Mouse (Mus musculus) retina, postnatal 1 day (tissue): ENCODE measurements at regions not wholly inside any gene's neighbourhood (a gene's known extent, or its start where the extent isn't known, plus 50 kb on each side); places are given as distances from the start of the nearest gene placed in this dataset.

Source experiments
- DNase-seq: peaks from one replicate; pipeline ENCODE4 v3.0.0-alpha.2; 2012

DNA sequence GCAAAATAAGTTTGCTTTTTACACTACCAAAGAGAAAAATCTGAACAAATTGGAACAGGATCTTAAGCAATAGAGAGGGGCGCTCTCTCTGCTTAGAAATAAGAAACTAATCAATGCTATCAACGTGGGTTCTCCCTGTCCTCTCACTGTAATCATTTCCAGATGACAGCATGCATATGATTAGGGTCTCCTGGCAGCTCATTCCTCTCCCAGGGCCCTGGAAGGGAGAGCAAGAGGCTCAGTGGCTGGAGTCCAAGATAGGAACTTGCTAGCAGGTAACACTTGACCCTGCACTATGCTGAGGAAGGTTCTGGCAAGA lies 146.5 kb upstream of the Jarid2 start:
- DNase-seq: no peak

DNA sequence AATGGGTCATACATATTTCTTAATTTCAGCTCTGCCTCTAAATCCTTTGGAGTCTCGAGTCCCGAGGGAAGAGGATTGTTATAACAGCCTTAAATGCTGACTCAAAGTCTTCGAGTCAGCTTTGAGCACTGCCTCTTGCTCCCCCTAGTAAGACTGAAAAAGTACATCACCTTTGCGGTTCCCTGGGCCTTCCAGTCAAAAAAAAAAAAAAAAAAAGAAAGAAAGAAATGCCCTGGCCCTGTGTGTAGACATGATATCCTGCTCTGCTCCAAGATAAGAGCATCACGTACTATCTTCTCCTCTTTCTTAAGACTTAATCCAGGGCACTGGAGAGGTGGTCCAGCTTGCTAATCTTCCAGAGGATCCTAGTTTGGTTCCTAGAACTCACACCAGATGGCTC lies 145.7 kb upstream of the Jarid2 start:
- DNase-seq: no peak

DNA sequence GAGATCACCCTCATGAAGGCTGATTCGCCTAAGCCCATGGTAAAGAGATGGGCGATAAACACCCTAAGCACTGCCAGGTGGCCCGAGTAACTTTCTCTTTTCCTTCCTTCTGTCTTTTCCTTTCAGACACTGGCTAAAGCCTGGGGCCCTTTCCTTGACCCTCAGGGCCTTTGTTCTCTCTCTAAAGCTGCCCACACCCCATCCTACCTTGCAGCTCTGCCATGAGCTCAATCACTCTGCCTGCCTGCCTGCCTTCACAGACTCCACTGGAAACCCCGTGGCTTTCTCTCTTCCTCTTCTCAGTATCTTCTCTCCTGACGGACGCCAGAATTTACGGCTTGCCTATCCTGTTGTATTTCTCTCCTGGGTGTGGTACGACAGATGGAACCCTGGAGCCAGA lies 145.1 kb upstream of the Jarid2 start:
- no peak for DNase-seq

DNA sequence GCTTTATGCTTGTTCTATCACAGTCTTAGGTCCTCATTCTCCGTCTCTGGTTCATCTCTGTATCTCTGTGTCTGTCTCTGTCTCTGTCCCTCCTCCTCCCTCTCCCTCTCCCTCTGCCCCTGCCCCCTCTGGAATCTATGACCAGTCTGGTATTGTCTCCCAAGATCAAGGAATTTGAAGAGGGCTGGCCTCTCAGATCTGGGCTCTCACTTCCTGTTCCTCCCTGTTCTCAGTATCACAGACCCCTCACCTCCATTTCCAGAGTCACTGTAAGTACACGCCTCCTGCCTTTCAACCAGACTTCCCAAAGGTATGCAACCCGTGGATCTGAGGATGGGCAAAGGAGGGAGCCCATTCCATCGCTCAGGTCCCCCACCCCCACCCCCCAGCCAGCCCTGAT lies 144.7 kb upstream of the Jarid2 start:
- DNase-seq: no peak

DNA sequence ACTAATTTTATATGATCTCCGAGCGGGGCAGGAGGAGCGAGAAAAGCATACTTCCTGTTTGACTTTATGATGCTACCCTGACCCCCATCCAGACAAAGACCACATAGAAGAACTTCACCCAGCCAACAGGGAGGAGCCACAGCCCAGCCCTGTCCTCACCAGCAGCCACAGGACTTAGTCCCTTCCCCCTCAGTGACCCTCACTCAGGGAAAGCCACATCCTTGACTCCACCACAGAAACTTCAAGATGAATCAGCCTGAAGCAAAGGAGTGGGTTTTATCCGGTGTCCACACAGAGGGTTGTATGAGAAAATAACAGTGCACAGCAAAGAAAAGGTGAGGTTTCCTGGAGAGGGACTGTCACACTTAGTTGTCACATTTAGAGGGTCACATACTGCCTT lies 141.4 kb upstream of the Jarid2 start:
- DNase-seq: no peak

DNA sequence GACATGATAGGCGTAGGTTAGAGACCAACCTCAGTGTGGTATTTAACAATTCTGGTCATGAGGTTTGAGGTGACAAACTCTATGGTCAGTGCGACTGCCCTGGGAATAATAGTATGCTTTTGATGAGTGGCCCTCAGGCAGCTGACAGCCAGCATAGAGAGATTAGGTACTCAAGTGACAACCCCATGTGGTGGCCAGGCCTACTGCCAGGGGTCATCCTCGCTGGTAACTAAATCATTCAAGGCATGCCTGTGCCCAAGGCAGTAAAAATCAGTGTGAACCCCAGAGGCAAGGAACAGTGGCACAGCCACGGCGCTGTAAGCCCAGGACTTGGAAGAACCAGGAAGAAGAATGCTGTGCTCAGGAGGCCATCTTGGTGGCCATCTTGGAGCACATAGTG lies 134.6 kb upstream of the Jarid2 start:
- no peak for DNase-seq

DNA sequence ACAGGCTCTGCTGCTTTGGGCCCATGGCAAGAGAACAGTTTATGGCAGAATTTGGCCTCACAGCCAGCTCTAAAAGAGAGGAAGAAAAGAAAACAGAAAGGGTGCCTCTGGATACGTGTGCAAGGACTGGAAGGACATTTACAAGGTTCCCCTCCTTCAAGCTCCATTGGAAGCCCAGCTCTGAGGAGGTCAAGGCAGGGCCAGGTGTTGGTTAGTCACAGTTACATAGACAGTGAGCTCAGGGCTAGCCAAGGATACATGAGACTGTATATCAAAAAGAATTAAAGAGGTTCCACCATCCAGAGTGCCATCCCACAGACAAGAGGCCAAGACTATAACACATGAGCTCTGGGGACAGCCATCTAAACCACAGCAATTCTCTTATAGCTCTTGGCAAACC lies 131.6 kb upstream of the Jarid2 start:
- DNase-seq: no peak

DNA sequence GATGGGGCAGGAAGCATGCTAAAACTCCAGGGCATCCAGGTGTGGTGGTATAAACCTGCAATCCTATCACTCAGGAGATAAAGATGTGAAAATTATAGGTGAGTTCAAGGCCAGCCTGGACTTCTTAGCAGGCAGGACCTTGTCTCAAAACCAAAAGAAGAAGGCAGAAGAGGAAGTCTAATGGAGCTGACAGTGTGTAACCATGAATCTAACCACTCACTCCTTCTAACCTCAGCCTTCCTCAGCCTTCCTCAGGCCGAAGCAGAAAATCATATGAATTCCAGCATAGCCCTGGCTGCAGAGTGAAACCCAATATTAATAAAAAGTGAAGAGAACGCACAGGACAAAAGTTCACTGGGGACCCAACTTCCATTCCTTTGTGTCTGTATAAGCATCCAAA lies 128.2 kb upstream of the Jarid2 start:
- DNase-seq: no peak

DNA sequence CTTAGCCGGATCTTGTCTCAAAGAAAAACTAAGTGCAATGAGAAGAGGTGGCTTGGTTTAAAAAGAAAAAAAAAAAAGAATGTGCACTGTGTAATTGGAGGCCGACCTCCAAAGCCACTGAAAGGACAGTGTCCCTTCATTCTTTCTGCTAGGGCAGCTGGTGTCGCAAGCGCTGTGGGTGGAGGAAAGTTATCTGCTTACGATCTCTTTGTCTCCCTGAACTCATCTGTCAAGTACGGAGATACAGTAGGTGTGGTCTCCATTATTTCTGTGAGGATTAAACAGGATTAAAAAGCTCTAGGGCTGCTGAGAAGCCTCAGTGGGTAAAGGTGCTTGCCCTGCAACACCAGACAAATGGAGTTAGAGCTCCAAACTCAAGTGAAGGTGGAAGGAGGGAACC lies 126.6 kb upstream of the Jarid2 start:
- DNase-seq: peak; percentile 45

DNA sequence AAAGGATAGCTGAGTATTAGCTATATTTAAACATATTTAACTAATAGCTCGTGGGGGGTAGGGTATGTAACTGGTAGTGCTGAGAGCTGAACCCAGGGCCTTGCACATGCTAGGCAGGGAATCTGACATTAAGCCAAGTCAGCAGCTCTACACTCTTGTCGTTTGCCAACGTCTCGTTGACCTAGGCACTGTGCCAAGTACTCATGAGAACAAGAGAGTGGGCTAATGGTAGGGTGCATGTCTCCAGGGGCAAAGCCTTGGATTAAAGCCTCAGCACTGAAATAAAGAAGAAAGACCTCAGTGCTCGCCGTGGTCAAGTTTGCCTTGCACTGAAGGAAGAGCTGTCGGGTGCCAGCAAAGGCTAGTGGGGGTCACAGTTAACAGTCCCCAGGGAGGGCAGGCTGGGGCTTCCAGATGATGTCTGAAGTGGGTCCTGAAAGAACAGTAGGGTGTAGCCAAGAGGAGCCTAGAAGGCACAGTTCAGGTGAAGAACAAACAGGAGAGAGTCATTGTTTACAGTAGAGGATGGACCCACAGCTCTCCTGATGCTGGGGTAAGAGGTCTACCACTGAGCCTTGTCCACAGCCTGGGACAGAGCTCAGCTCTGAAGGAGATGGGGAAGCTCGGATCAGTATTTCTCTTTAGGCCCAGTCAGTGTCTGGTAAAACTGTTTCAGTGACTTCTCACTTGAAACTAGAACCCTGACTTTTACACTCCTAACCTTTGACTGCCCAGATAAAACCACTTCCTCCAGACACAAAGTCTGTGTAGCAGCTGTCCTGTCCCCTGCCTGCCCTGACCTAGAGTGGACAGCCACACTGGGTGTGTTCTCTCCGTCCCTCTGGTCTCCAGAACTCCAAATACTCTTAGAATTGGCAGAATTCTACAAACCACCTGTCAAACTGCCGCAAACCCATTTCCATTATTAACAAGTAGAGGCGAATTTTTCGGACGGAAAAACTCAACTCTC lies 121.7 kb upstream of the Jarid2 start:
- DNase-seq: peak; percentile 41

DNA sequence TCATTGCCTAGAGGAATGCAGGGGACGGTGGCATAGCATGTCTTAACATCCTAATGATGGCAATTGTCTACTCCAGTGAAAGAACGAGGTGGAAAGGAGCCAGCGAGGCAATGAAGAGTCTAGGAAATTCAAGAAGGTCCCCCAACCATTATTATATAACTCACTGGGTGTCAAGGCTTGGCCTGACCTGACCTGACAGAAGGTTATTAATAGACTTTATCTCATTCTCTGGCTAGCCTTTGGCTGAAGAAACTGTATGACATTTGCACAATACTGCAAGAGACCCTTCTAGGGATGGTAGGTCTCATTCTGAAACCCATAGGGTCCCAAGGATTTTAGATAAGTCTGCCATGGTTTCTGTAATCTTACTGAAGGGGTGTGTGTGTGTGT lies 121.0 kb upstream of the Jarid2 start:
- no peak for DNase-seq

DNA sequence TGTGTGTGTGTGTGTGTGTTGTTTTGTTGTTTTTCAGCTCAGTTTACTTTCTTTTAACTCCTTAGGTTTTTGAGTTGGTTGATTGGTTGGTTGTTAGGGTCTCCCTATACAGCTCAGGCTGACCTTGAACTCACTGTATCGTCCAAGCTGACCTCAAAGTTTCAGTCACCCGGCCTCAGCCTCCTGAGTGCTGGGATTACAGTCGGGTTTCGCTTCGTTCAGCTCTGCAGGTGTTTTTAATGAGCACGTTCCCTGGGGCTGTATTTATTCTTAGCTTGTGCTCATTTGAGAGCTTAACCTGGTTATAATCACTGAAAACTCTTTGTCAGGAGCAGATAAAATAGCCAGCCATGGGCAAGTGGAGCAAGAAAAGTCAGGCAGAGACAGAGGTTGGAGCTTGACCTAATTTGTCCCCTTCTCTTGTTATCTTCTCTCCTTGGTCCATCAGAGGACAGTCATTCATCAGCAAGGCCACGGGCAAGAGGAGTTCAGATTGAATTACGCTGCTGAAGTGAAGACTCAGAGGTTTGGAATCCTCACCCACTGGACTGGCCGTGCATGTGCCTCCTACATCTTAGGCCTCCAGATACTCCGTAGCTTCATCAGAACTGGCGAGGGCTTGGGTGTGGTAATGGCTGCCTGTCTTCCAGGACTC lies 120.5 kb upstream of the Jarid2 start:
- DNase-seq: no peak

DNA sequence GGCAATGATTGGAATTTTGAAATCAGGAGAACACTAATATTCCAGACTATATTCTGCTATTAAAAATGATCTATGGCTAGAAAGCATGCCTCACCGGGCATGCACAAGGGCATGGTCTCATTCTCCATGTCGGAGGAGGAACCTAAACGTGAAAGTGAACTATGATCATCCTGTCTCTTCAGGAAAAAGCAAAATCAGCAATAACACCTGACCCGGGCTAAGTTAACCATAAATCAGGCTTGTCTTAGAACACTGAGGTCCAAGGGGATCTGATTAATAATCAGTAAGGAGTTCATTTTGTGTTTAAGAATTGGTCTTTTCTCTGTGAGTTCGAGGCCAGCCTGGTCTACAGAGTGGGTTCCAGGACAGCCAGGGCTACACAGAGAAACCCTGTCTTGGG lies 119.7 kb upstream of the Jarid2 start:
- no peak for DNase-seq

DNA sequence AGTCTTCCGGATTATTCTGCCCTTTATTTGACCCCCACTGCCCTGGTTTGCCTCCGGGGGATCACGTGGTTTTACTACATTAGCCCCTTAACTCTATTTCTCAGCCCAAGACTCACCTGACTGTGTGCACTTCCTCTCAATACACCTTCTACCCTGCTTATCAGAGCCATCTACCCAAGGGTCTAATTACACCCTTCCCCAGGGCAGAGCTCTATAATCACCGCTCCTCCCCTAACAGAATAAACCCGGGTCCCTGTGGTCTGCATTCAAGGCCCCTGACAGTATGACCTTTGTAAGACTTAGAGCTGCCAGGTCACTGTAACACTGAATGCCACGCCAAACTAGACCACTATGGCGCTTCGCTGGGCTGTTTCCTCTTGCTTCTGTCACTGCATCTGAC lies 113.6 kb upstream of the Jarid2 start:
- DNase-seq: no peak

DNA sequence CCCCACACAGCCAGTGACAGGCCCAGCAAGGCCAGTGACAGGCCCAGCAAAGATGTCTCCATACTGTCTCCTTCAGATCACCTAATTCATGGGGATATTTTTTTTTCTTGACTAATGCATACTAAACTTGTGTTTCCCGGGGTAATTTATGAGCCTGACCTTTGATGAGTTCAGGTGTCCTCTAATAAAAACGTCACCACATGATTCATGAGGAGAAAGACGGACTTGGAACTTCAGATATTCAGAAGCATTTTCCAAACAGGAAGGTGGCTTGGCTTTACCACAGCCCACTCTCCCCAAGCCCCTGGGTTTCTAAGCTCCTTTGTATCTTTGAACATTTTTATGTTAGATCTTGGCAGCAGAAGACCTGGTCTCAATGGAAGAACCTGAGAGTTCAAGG lies 110.9 kb upstream of the Jarid2 start:
- no peak for DNase-seq

DNA sequence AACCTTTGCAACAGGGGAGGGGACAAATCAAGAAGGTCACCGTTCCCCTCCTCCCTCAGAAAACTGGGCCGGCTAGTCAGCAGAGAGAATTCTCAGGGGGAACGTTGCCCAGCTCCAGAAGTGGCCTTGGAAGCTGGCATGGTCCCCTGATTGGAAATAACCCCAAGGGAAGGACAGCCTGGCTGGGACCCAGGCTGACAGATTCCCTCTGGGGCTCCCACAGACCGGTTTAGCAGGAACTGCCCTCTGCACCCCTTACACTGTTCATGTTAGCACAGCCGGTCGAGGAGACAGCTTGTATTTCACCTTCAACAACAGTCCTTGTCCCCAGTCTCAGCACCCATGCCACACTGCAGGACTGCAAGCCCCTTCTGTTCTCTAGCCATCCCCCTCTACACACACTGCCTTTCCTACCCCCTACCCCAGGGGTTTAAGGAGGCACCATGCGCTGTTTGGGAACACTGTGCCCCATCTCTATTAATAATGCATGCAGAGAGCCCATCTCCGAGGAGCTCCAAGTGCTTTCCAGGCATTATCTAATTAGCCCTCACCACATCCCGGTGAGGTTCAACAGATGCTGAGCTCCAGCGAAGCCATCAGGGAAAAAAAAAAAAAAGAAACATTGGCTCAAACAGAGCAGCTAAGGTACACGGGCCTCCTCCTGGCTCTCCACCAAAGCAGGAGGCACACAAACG lies 106.5 kb upstream of the Jarid2 start:
- peak; percentile 39 for DNase-seq

DNA sequence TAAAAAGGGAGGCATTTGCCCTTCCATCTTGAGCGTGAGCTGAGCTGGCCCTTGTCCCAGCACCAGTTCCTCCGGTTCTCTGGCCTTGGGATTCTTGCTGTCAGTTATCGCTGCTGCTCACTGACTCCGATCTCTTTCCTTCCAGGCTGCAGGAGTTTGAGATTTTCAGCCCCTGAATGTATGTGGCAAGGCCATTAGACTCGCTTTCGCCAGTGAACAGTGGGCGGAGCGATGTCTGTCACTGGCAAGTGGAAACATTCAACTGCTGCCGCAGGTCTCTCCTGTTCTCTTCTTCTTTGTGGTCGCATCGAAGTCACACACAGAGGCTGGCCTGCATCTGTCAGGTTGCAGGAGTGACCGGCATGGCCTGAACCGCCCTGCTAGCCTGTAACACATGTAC lies 104.6 kb upstream of the Jarid2 start:
- no peak for DNase-seq

DNA sequence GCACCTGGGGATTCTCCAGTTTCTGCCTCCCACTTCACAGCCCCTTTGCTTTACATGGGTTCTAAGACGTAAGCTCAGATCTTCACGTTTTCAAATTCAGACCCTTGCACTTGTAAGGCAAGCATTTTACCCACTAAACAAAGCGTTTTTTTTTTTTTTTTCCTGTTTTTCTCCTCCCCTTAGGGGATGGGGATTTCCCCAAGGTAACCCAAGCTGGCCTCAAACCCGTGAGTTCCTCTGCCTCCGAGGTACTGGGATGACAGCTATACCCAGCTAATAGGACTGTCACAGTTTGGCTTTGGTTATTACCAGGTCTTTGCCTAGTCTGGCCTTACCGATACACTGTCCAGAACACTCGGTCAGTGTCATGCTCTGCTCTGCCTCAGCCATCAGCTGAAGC lies 103.5 kb upstream of the Jarid2 start:
- DNase-seq: no peak

DNA sequence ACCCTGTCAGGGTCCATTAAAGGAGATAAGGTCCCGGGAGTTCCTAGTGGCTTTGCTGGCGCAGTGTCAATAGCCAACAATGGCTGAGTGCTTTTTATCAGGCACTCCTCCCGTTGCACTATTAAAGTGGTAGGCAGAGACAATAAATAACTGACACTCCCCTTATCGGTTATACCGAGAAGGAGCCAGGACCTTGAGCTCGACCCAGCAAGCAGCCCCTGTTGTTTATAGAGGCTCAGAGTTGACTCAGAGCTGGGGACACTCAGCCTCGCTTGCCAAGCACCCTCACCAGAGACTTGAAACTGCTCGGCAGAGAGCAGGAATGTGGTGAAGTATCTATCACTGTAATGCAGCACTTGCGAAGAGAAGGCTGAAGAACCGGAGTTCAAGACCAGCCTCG lies 102.5 kb upstream of the Jarid2 start:
- DNase-seq: no peak

DNA sequence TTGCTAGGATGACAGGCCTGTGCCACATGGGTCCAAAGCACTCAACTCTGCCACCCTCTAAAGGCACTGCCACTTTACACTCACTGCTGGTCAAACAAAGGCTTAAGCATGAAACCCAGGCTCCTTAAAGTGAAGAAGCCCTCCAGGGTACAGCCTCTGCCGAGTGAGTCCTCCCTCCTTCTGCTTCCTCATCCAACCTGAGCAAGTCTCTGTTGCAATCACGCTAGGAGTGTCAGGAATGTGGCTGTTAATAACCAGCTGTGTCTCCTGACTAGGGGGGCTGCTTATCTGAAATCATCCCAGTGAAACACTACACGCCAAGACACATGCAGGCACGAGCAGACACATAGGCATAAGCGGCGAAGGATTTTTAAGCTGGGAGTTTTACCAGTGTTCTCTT lies 99.2 kb upstream of the Jarid2 start:
- DNase-seq: no peak

DNA sequence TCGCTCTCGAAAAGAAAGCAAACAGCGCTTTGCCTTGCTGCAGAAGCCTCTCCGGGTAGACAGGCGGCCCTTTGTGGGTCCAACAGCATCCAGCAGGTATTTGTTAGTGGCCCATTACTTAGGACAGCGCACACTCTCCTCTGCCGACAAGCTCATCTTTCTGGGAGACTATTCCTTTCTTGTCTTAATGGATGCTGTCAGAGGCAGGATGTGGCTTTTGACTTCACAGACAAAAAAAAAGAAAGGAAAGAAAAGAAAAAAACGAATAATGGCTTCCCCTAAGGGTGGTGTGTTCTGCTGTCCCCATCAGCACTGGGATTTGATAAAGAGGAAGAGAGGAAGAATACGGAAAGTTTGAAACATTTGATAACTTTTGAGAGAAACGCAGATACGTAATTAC lies 94.7 kb upstream of the Jarid2 start:
- DNase-seq: no peak

DNA sequence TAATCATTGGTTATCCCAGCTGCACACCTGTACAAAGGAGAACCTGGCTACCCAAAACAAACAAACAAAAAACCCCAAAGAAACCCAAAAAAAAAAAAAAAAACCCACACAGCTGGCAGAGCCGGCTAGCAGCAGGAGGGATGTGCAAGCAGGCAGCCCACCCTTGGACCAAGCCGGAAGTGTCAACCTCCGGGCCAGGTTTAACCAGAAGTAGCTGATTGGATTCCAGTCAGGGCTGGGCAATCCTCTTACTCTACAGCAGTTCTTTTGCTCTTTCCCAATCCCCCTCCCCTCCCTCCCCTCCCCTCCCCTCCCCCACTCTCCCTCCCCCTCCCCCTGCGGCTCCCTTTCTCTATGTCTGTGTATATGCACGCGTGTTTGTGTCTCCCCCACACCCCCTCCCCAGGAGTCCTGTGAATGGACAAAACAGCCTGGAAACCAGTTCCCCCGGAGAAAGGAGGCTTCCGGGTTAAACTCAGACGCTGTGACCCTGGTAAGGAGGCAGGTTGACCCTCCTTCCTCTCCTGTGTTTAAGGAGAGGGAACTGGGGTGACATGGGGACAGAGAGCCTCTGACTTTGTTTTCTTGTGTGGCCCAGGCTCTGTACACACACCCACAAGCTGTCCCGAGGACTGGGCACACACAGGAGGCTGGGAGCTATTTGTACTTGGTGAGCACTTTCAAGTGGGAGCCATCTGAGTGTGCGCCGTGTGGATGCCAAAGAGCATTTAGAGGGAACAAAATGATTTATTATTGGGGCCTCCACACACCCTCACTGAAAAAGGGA lies 93.9 kb upstream of the Jarid2 start:
- DNase-seq: peak; percentile 60

DNA sequence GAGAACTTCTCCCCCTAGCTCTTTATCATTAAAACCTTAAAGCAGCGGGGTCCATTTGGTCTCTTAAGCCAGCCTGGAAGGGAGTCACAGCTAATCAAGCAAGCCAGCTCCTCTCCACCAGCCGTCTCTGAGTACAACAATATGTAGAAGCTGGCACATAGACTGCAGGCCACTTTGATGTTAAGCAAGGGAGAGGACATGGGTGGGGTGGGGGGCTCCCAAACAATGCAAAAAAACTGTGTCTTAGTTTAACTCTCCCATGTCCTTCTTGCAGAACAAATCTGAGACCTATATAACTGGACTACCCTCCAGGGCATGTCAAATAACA lies 93.3 kb upstream of the Jarid2 start:
- DNase-seq: no peak

DNA sequence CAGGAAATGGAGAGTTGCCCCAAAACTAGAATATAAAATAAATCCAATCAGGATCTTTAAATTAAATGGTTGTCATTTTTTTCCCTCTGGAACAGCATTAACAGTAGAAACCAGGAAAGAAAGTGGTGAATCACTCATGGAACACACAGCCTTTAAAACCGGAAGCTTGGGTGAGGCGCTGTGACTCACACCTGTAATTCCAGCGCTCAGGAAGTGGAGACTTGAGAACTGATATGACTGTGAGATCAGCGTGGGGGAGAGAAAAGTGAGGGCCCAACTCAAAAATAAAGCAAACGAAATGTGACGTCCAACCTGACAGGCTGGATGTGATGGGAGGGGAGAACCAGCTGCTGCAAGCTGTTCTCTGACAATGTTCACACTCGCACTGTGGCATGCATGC lies 86.9 kb upstream of the Jarid2 start:
- no peak for DNase-seq
